Mouse (Mus musculus): ENCODE measurements at regions not wholly inside any gene's neighbourhood (a gene's known extent, or its start where the extent isn't known, plus 50 kb on each side); places are given as distances from the start of the nearest gene placed in this dataset.

DNA sequence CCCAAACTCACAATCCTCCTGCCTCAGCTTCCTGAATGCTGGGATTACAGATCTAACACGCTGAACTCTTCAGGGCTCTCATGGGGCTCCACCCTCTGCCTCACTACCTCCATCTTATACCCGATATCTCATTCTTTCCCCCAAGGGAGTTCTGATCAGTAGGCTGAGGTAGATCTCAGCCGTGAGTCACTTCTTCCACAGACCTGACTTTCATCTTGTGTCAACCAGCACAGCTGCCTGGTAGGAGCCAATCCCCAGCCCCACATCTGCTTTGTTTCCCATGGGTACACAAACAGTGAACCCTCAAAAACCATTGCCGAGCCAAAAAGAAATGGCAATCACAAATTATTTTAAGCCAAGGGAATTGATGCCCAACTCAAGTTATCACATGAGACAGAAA, 100.7 kb upstream of the Nr5a2 start:
- WGBS (ENCODE audit: missing documents), result 86% methylated on average over 4 of the region's 4 CpGs
- Histone ChIP-seq H3K79me2 (ENCODE audit: inconsistent target) (no peaks in the 10 kb centered on the region), H3K36me3 (ENCODE audit: inconsistent target) (no peaks in the 10 kb centered on the region), H3K4me3 (ENCODE audit: inconsistent target) (no peak overlapping the region), H3K27ac (no peak overlapping the region)

DNA sequence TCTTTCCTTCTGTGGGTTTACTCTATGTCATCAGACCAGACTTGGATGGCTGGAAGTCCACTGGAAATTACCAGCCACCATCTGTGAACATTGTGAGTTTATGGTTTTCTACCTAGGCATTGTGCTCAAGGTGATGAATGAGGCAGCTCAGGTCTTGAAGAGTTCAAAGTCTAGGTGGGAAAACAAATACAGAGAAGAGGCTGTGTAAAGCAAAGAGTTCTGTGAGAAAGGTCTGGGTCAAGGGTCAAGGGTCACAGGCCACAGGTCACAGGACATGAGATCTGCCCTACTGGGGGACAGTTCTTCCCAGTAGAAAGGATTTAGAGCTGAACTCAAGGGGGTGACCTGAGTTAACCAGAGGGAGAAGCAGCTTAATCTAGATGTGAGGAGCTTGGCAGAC, 92.9 kb upstream of the Nr5a2 start:
- Histone ChIP-seq H3K4me3 (ENCODE audit: inconsistent target) (no peak overlapping the region), H3K79me2 (ENCODE audit: inconsistent target) (no peaks in the 10 kb centered on the region), H3K27ac (no peak overlapping the region), H3K36me3 (ENCODE audit: inconsistent target) (no peaks in the 10 kb centered on the region)

DNA sequence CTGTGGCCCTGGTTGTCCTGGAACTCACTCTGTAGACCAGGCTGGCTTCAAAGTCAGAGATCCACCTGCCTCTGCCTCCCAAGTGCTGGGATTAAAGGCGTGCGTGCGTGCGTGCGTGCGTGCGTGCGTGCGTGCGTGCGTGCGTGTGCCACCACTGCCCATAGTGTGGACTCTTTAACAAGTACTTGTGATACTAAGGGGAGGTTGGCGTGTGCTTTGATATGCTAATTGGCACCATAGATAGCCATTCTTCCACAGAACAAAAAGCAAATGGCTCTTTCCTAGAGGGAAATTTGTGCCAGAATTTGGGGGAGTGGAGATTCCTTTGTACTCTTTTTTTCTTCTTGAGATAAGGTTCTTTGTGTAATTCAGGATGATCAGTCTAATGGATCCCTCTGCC, 91.3 kb upstream of the Nr5a2 start:
- WGBS (ENCODE audit: missing documents), result 94% methylated on average over 13 of the region's 13 CpGs
- Histone ChIP-seq H3K27ac (no peak overlapping the region), H3K36me3 (ENCODE audit: inconsistent target) (no peaks in the 10 kb centered on the region), H3K79me2 (ENCODE audit: inconsistent target) (no peaks in the 10 kb centered on the region), H3K4me3 (ENCODE audit: inconsistent target) (no peak overlapping the region)

GRCm38 (mm10) chr1:137044076-137044475, 83.8 kb upstream of the Nr5a2 start:
- H3K27ac ChIP-seq, result no peak overlapping the region
- H3K36me3 ChIP-seq (ENCODE audit: inconsistent target), result no peaks in the 10 kb centered on the region
- no peak overlapping the region for H3K4me3 ChIP-seq (ENCODE audit: inconsistent target)
- H3K79me2 ChIP-seq (ENCODE audit: inconsistent target), result no peaks in the 10 kb centered on the region
- WGBS (ENCODE audit: missing documents), result 92% methylated on average over 6 of the region's 6 CpGs

GRCm38 (mm10) chr1:137042414-137043010, 82.3 kb upstream of the Nr5a2 start:
- 91% methylated on average over 17 of the region's 17 CpGs for WGBS (ENCODE audit: missing documents)
- H3K27ac ChIP-seq, result no peak overlapping the region
- H3K4me3 ChIP-seq (ENCODE audit: inconsistent target), result no peak overlapping the region
- no peaks in the 10 kb centered on the region for H3K79me2 ChIP-seq (ENCODE audit: inconsistent target)
- H3K36me3 ChIP-seq (ENCODE audit: inconsistent target), result no peaks in the 10 kb centered on the region

- H3K27ac ChIP-seq, result no peak overlapping the region
- 87% methylated on average over 8 of the region's 8 CpGs for WGBS (ENCODE audit: missing documents)
Measured at GRCm38 (mm10) chr1:137040898-137041297, 80.7 kb upstream of the Nr5a2 start.

GRCm38 (mm10) chr1:137034586-137034985, 74.3 kb upstream of the Nr5a2 start:
- WGBS (ENCODE audit: missing documents), result 89% methylated on average over 6 of the region's 6 CpGs
- Histone ChIP-seq H3K79me2 (ENCODE audit: inconsistent target) (no peaks in the 10 kb centered on the region), H3K27ac (no peak overlapping the region), H3K4me3 (ENCODE audit: inconsistent target) (no peak overlapping the region), H3K36me3 (ENCODE audit: inconsistent target) (no peaks in the 10 kb centered on the region)

More at GRCm38 (mm10) chr1:137040898-137041297, 80.7 kb upstream of the Nr5a2 start:
- no peaks in the 10 kb centered on the region for H3K79me2 ChIP-seq (ENCODE audit: inconsistent target)
- H3K4me3 ChIP-seq (ENCODE audit: inconsistent target), result no peak overlapping the region
- no peaks in the 10 kb centered on the region for H3K36me3 ChIP-seq (ENCODE audit: inconsistent target)

DNA sequence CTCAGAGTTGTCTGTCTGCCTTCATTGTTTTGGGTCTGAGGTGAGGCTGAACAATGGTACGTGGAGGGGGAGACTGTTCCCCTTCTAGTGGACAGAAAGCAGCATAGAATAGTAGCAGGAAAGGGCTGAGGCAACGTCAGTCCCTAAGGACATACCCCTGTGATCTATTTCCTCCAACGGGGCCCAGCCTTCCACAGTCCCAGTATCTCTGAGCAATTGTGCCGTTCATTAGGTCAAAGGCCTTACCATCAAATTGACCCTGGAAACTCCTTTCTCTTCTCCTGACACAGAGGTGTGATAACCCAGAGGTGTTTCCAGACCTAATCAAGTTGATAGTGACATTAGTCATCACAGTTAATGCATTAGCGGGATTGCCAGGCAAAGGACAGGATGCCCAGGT, 73.4 kb upstream of the Nr5a2 start:
- H3K27ac ChIP-seq, result no peak overlapping the region
- WGBS (ENCODE audit: missing documents), result 79% methylated on average over 5 of the region's 5 CpGs
- no peaks in the 10 kb centered on the region for H3K36me3 ChIP-seq (ENCODE audit: inconsistent target)
- H3K79me2 ChIP-seq (ENCODE audit: inconsistent target), result no peaks in the 10 kb centered on the region
- no peak overlapping the region for H3K4me3 ChIP-seq (ENCODE audit: inconsistent target)

- H3K4me3 ChIP-seq (ENCODE audit: inconsistent target), result no peak overlapping the region
Measured at GRCm38 (mm10) chr1:137023706-137024105, 63.5 kb upstream of the Nr5a2 start.

GRCm38 (mm10) chr1:137020528-137020927, 60.3 kb upstream of the Nr5a2 start:
- Histone ChIP-seq H3K79me2 (ENCODE audit: inconsistent target) (no peaks in the 10 kb centered on the region), H3K4me3 (ENCODE audit: inconsistent target) (no peak overlapping the region), H3K36me3 (ENCODE audit: inconsistent target) (no peaks in the 10 kb centered on the region), H3K27ac (no peak overlapping the region)
- WGBS (ENCODE audit: missing documents), result 33% methylated on average over 1 of the region's 1 CpGs

More at GRCm38 (mm10) chr1:137023706-137024105, 63.5 kb upstream of the Nr5a2 start:
- no peak overlapping the region for H3K27ac ChIP-seq
- H3K79me2 ChIP-seq (ENCODE audit: inconsistent target), result no peaks in the 10 kb centered on the region
- WGBS (ENCODE audit: missing documents), result 92% methylated on average over 6 of the region's 6 CpGs
- H3K36me3 ChIP-seq (ENCODE audit: inconsistent target), result no peaks in the 10 kb centered on the region

DNA sequence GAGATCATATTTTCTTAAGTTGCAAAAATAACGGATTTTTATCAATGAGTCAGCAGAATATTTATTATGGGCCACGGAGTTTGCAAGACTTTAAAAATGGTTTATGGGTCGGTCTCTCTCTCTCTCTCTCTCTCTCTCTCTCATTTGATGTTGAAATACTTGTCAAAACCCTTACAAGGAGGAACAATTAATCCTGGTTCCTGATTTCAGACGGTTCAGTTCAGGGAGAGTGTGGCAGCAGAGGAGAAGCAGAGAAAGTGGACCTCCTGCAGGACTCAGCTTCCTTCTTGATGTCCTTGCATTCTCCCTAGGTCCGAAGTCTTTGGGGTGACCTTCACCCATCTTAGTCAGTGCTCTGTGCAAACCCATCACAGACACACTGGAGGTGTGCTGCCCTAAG, 57.4 kb upstream of the Nr5a2 start:
- 31% methylated on average over 5 of the region's 5 CpGs for WGBS (ENCODE audit: missing documents)
- no peak overlapping the region for H3K27ac ChIP-seq
- H3K36me3 ChIP-seq (ENCODE audit: inconsistent target), result no peaks in the 10 kb centered on the region
- no peak overlapping the region for H3K4me3 ChIP-seq (ENCODE audit: inconsistent target)
- no peaks in the 10 kb centered on the region for H3K79me2 ChIP-seq (ENCODE audit: inconsistent target)

DNA sequence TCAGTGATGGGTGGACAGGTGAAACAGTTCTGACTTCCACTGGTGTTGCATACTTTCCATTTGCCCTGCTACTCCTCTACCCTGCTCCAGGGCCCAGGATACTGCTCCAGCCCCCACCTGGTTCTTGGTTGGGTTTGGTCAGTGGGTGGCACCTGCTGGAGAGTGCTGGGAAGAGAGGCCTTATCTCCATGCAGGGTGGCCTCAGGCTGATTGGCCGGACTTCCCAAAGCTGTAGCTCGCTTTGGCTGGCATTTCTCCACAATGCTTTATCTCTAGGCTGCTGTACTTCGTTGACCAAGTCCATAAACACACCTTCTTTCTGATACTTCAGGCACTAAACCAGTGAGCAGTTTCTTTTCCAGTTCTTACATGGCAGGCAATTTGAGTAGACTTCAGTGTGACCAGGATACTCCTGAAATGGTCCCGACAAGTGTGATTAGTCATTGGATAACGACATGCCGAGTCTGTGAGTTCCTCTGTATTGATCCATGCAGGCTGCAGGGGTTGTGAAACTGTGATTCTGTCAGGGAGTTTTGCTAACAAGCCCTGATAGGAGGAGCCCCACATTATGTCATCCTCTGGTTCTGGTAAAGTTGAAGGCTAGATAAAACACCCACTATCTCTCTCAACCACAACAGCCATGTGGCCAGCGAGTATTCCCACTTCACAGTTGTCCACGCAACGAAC, 50.1 kb upstream of the Nr5a2 start:
- 76% methylated on average over 9 of the region's 9 CpGs for WGBS (ENCODE audit: missing documents)
- no peak overlapping the region for H3K27ac ChIP-seq
- no peaks in the 10 kb centered on the region for H3K79me2 ChIP-seq (ENCODE audit: inconsistent target)
- no peak overlapping the region for H3K4me3 ChIP-seq (ENCODE audit: inconsistent target)
- H3K36me3 ChIP-seq (ENCODE audit: inconsistent target), result no peaks in the 10 kb centered on the region
